Mouse (Mus musculus) lung, postnatal 10 days (tissue): ENCODE measurements around the gene Fibcd1.

Experiments
- DNase-seq: peaks from one replicate; pipeline ENCODE4 v3.0.0; 2021

Fibcd1 gene

GRCm38 (mm10) chr2:31845896-31846691, at the start of gene Fibcd1:
TSS of gene Fibcd1 (minus strand) at chr2:31846005.
- DNase-seq, result peak; percentile 28

DNA sequence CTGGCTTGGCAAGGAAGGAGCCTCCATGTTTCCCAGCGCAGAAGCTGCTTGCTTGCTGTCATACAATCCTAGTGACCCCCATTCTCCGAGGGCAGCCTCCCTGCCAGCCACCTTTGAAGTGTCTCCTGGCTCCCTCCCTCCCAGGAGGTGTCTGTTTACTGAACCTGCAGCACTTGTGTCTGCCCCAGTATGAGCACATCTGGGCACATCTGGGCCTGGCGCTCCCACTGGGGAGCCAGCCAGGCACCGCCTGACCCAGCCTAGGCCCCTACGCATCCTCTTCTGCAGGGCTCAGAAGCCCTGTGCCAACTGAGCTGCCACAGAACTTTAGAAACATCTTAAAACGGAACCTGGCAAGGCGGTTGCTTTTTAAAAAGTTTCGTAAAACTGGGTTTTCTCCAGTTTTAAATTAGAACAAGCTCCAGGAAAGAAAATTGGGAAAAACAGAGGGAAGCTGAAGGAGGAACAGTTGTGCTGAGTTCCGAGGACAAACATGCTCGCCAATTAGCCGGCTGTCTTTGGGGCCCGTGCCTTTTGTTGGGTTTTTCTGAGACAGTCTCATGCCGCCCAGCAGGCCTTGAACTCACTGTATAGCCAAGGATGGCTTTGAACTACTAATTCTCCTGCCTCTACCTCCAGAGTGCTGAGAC, 48.5 kb upstream of the Fibcd1 start:
- DNase-seq, result no peak

GRCm38 (mm10) chr2:31893110-31893669, 47.4 kb upstream of the Fibcd1 start:
- no peak for DNase-seq

DNA sequence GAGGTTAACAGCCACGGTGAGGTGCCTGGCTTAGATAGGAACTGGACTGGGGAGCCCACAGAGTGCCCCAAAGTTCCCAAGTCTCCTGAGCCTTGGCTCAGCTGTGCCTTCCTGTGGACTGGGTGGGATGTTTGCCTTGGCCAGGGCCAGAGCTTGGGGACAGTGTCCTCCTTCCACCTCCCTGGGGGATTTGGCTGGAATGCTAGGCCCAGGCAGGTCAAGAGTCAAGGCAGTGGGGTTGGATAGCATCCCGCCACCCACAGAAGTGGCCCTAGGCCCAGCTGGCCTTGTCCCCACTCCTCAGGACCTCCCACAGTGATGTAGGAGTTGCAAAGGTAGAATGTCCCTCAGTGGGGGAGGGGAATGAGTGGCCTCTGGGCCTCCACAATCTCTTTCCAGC, 45.4 kb upstream of the Fibcd1 start:
- DNase-seq, result peak; percentile 44

- DNase-seq, result peak; percentile 62
Measured at GRCm38 (mm10) chr2:31888871-31889270, 43.1 kb upstream of the Fibcd1 start.

- peak; percentile 87 for DNase-seq
Measured at GRCm38 (mm10) chr2:31887030-31887429, 41.2 kb upstream of the Fibcd1 start, which contains the start of gene Lamc3. TSS of gene Lamc3 (plus strand) at chr2:31887291.

- DNase-seq, result peak; percentile 61
Measured at GRCm38 (mm10) chr2:31884806-31885205, 39.0 kb upstream of the Fibcd1 start.

DNA sequence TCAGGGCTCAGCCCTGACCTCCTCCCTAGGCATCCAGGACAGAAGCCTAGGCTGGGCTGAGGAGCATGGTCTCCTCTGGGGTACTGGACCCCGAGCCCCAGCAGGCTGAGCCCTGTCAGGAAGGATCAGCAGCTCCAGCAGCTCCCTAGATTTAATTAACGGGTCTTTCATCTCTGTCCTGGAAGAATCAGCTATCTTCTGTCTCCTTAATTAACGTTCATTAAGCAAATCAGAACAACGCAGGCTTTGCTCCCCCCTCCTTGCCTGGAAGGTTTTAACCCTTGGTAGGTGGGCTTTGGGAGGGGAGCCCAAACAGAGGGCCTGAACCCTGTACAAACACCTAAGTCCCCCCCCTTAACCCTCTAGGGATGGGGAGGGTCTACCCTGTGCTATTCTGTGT, 37.3 kb upstream of the Fibcd1 start:
- no peak for DNase-seq

- DNase-seq, result peak; percentile 45
Measured at GRCm38 (mm10) chr2:31880868-31881267, 35.1 kb upstream of the Fibcd1 start.

GRCm38 (mm10) chr2:31878610-31879009, 32.8 kb upstream of the Fibcd1 start:
- DNase-seq, result no peak

- no peak for DNase-seq
Measured at GRCm38 (mm10) chr2:31876446-31876845, 30.6 kb upstream of the Fibcd1 start.

- no peak for DNase-seq
Measured at GRCm38 (mm10) chr2:31874290-31874855, 28.6 kb upstream of the Fibcd1 start.

GRCm38 (mm10) chr2:31870683-31871082, 24.9 kb upstream of the Fibcd1 start:
- no peak for DNase-seq

- no peak for DNase-seq
Measured at GRCm38 (mm10) chr2:31869692-31870091, 23.9 kb upstream of the Fibcd1 start.

DNA sequence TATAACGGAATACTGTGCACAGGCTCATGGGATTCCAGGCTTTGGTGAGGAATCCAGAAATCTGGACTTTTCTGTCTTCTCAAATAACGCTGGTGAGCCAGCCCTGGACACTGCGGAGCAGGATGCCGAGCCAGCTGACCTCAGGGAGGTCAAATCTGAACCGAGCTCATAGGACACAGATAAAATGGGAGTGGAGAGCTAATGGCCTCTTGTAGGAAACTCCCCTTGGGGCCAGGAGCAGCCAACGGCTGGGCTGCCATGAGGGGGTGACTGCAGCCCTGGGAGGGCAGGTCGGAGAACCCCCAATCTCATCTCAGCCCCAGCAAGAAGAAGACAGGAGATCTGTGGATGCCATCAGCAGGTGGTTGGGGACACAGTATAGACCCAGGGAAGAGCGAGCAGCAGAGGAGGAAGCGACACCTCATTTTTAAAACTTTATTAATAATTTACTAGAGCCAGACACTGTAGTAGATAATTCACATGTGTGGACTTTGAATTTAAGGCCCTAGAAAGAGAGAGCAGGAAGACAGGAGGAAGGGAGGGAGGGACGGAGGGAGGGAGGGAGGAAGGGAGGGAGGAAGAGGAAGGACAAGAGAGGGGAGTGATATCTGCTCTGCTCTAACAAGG, 22.8 kb upstream of the Fibcd1 start:
- no peak for DNase-seq

DNA sequence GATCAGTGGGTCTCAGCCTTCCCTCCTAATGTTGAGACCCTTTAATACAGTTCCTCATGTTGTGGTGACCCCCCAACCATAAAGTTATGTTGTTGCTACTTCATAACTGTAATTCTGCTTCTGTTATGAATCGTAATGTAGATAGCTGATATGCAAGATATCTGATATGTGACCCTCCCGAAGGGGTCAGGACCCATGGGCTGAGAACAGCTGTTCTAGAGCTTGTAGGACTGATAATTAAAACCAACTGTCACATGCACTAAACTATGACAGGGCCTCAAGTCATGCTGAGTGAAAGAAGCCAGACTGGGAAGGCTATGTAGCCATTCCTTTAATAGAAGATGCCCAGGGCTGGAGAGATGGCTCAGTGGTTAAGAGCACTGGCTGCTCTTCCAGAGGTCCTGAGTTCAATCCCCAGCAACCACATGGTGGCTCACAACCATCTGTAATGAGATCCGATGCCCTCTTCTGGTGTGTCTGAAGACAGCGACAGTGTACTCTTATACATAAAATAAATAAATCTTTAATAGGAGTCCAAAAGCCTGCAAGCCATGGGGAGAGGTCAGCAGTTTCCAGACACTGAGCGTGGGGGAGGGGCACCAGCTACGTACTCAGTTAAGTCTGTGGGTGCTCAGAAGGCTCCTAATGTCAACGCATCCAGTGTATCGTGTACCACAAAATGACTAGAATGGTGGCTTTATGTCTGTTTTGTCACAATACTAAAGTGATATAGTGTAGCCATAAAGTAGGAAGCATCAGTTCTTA, 22.1 kb upstream of the Fibcd1 start:
- DNase-seq, result no peak

DNA sequence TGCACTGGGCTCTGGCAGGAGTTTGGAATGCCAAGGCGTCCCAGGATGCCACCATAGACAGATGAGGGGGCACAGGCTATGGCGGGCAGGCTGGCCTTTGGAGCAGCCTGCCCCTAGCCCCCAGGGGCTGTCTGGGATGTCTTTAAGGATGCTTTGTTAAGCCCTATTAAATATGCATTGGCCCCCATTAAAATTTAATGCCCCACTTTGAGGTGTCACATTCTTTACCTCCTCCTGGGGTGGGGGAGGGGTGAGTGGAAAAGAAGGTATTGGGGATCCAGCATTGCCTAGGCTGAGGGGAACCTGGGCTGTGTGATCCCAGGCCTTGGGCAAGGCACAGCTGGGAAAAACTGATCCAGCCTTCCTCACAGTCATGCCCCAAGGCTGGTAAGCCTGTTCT, 20.0 kb upstream of the Fibcd1 start:
- no peak for DNase-seq

DNA sequence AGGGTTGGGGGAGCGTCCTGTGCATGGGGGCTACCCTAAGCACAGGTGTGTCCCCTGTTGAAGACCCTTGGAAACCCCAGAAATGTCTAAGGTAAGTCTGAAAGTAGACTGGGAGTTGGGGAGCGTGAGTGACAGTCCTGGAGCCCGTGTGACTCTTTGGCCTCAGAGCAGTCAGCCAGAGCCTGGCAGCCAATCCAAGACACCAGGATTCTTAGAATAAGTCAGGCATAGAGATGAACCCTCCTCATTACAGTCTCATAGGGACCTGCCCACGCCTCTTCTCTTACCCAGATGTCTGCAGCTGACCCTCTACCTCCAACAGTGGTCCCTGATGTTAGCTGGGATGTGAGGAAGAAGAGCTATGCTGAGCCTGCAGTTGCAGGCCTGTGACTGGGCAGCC, 19.5 kb upstream of the Fibcd1 start:
- no peak for DNase-seq

DNA sequence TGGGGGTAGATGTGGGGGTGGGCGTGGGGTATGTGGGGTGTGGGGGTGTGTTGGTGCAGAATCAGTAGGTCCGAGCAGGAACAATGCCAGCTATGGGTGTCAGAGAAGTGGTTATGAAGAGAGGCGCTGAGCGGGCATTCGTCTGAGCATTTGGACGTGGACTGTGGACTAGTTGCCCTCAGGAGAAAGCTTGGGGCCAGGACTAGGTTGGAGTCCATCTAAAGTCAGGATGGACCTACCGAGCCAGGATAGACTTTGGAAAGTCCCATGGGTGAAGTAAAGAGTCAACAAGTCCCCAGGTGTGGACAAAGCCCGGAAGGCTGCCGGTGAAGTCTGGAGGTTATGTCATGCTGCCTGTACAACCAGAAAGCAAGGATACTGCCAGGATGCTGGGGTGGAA, 19.1 kb upstream of the Fibcd1 start:
- no peak for DNase-seq

DNA sequence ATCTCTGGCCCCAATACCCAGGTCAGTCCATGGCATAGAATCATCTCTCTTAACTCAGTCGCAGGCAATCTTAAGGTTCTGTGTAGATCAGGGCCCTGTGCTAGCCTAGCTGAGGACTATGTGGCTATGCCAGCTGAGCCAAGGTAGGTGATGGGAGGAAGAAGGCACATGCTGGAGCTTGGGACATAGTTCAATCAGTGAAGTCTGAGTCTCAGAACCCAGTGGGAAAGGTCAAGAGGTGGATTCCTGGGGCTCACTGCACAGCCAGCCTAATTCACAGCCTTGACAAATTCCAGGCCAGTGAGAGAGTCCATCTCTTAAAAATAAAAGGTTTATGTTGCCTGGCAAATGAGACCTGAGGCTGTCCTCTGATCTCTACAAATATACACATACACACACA, 18.0 kb upstream of the Fibcd1 start:
- no peak for DNase-seq

DNA sequence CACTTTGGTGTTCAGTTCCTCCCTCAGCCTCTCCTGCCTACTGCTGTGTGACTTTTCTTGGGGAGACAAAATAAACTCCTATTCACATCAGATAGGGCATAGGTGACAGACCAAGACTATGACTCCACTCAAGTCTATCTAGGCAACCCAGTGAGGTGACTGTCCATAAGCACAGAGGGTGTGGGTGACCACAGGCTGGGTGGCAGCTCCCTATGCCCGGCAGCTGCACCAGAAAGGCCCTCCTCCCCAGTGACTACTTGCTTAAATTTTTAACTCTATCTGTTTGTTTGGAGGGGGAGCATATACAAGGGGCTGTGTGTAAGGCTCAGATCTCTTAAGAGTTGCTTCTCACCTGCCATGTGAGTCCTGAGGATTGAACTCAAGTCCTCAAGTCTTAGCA, 17.1 kb upstream of the Fibcd1 start:
- no peak for DNase-seq

DNA sequence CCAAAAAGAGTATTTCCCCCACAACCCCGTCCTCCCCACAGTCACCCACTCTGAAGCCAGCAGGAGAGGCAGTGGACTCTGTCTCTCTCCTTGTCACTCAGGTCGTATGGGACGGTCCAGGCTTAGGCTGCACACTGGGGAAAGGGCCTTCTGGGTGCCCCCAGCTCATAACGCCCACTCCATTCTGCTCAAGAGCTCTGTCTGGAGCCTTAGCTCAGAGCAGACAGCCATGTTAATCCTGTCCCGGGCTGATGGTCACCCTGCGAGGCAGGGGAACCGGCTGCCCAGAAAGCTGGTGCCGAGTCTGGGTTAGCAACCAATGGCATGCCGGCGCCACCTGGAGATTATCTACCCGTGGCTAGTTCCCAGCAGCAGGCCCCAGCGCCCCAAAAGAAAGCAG, 12.7 kb upstream of the Fibcd1 start:
- DNase-seq, result no peak

DNA sequence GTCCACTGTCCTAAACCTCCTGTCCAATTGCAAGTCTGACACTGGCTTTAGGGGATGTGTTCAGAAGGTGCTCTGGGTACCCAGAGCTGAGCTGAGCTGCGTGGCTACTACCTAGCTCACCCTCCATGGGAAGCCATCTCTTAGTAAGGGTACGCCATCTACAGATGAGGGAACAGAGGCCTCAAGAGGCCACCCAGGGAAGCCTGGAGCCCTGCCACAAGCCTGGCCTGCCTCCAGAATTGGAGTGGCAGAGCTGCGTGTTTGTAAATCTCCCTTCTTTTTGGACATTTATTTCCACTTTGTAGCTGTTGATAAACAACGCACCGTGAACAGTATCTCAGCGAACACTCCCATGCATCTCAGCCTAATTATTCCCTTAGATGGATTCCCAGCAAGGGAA, 11.4 kb upstream of the Fibcd1 start:
- DNase-seq, result peak; percentile 70
